Mouse (Mus musculus): Measurements from ENCODE around the gene Pla2g15. TPM values are rescaled to one million over a fixed set of nuclear protein-coding genes. Genes with fewer than 3 reads are reported as not detected.
A peak's percentile ranks its signal among the peaks of the same experiment; 100 is the strongest.

The Pla2g15 gene
- total and polyA plus RNA-seq, 3 experiments, result 4.0 to 9.4 TPM; not detected in 1

DNA sequence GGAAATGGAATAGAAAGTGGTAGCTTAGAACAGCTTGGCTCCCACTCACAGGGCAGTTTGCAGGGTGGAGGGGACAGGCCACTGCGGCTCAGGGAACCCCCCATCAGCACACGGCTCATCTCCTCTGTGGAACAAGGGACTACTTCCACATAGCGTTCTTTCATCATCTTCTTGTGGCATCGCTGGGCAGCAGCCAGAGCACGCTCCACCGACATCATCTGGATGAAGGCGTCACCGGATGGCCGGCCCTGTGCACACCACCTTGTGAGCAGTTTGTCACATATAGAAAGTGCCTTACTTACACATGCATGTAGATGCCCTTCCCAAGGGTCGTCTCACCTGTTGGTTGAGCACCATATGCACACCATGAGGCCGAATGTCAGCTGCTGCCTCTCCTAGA is 17.8 kb upstream of the Pla2g15 start:
- Histone ChIP-seq H3K27me3 (ENCODE audit: control insufficient read depth in 1 of 2, insufficient read depth in 2 of 2, low read length in 2 of 2) (peaks cover 0 to 7% of the 10 kb centered on the region in 2 experiments; a peak in 2 of 4 replicates), H3K9me3 (replicated peaks; ENCODE audit: insufficient read depth, low read length) (no peaks in the 10 kb centered on the region), H3K79me2 (ENCODE audit: control insufficient read depth, insufficient read depth, low read length, poor library complexity) (no peaks in the 10 kb centered on the region; the same call in 1 of the 2 replicates), H3K36me3 (ENCODE audit: control insufficient read depth in 1 of 2, insufficient read depth in 2 of 2, low read length in 2 of 2) (peaks cover 9 to 19% of the 10 kb centered on the region in 2 experiments), H3K4me3 (ENCODE audit: control insufficient read depth in 1 of 2, insufficient read depth in 1 of 2, low read depth in 2 of 2, low read length in 2 of 2) (no peak overlapping the region), H3K4me1 (ENCODE audit: control insufficient read depth in 1 of 2, insufficient read depth in 2 of 2, low read length in 2 of 2) (peaks cover 5 to 22% of the 10 kb centered on the region in 2 experiments), H3K9ac (ENCODE audit: control insufficient read depth, low read depth, low read length, poor library complexity, severe bottlenecking) (no peak overlapping the region), H3K27ac (ENCODE audit: control insufficient read depth, low read depth, low read length) (peak overlapping the region; percentile 70)
- DNase-seq (ENCODE audit: low read depth, low spot score), result no peak
- no peak for TF ChIP-seq CHD2 (IDR thresholded peaks at IDR 0.05; ENCODE audit: low read length)
- no peak for TF ChIP-seq TAL1 (IDR thresholded peaks at IDR 0.05; ENCODE audit: low read length)
- TF ChIP-seq USF2 (IDR thresholded peaks at IDR 0.05; ENCODE audit: borderline replicate concordance in 1 of 2, insufficient read depth in 1 of 2, low read depth in 1 of 2, low read length in 2 of 2), result no peak
- no peak for TF ChIP-seq CTCF (IDR thresholded peaks at IDR 0.05 in 2 of 3, conservative IDR thresholded peaks at IDR 0.05 in 1 of 3; ENCODE audit: control insufficient read depth in 1 of 3, insufficient read depth in 1 of 3, low read depth in 2 of 3, low read length in 3 of 3, poor library complexity in 1 of 3, severe bottlenecking in 1 of 3)
- no peak for TF ChIP-seq ZMIZ1 (IDR thresholded peaks at IDR 0.05; ENCODE audit: low read depth, low read length)
- no peak for TF ChIP-seq EP300 (IDR thresholded peaks at IDR 0.05; ENCODE audit: low read depth in 1 of 2, low read length in 2 of 2)
- TF ChIP-seq NRF1 (IDR thresholded peaks at IDR 0.05; ENCODE audit: insufficient read depth, low read depth, low read length, poor library complexity, severe bottlenecking), result no peak
- no peak for TF ChIP-seq ZNF384 (IDR thresholded peaks at IDR 0.05; ENCODE audit: low read depth, low read length)
- no peak for TF ChIP-seq MEF2A (IDR thresholded peaks at IDR 0.05; ENCODE audit: extremely low read depth, insufficient replicate concordance, low read depth, low read length, poor library complexity, severe bottlenecking)
- no peak for TF ChIP-seq RAD21 (IDR thresholded peaks at IDR 0.05; ENCODE audit: low read depth, low read length)
- TF ChIP-seq MXI1 (IDR thresholded peaks at IDR 0.05; ENCODE audit: low read depth, low read length), result no peak
- no peak for TF ChIP-seq TCF12 (IDR thresholded peaks at IDR 0.05; ENCODE audit: low read depth, low read length)
- no peak for TF ChIP-seq POLR2A (IDR thresholded peaks at IDR 0.05; ENCODE audit: control insufficient read depth in 1 of 2, insufficient read depth in 1 of 2, low read depth in 1 of 2, low read length in 2 of 2, poor library complexity in 1 of 2)
- TF ChIP-seq POLR2AphosphoS5 (IDR thresholded peaks at IDR 0.05; ENCODE audit: borderline replicate concordance, low read depth, low read length), result no peak
- no peak for TF ChIP-seq BHLHE40 (IDR thresholded peaks at IDR 0.05; ENCODE audit: borderline replicate concordance, low read depth, low read length)
- no peak for TF ChIP-seq UBTF (IDR thresholded peaks at IDR 0.05; ENCODE audit: borderline replicate concordance, insufficient read depth, low read depth, low read length)
- TF ChIP-seq ELF1 (IDR thresholded peaks at IDR 0.05; ENCODE audit: low read depth, low read length), result no peak
- TF ChIP-seq ETS1 (IDR thresholded peaks at IDR 0.05; ENCODE audit: low read depth, low read length), result no peak
- TF ChIP-seq HCFC1 (IDR thresholded peaks at IDR 0.05; ENCODE audit: low read depth, low read length), result no peak
- no peak for TF ChIP-seq MYB (IDR thresholded peaks at IDR 0.05; ENCODE audit: low read depth, low read length)
